Mouse (Mus musculus) adrenal gland, adult 18-20 months (tissue): Measurements from ENCODE around the gene Creb3l1. TPM values are rescaled to one million over a fixed set of nuclear protein-coding genes. Genes with fewer than 3 reads are reported as not detected.

Experiments
- DNase-seq, 2 experiments: peaks; one replicate each; pipeline ENCODE4 v3.0.0; 2021 to 2022; ENCODE audit warnings: low spot score in 2 of 2
- total RNA-seq, 2 experiments: library from RNA; stranded (reverse); gene quantifications; 1 replicate in 1 of 2; 2 replicates in 1 of 2; pipeline ENCODE4 v1.2.3; 2021

The Creb3l1 gene
- total RNA-seq, 2 experiments from 2014 or later: 10.5 to 36.6 TPM

- no peak for DNase-seq
Observed at GRCm38 (mm10) chr2:92006491-92006890, 17.8 kb downstream of the Creb3l1 start.

GRCm38 (mm10) chr2:92004617-92005016 is 19.7 kb downstream of the Creb3l1 start:
- no peak for DNase-seq

- DNase-seq: no peak
Observed at GRCm38 (mm10) chr2:91997905-91998608, 26.2 kb downstream of the Creb3l1 start.

- DNase-seq: no peak
Observed at GRCm38 (mm10) chr2:91996006-91996405, 28.3 kb downstream of the Creb3l1 start.

- DNase-seq: no peak
Observed at GRCm38 (mm10) chr2:91993409-91993808, 30.9 kb downstream of the Creb3l1 start.

- no peak for DNase-seq
Observed at GRCm38 (mm10) chr2:91989750-91990149, 34.6 kb downstream of the Creb3l1 start.

- DNase-seq: peak; percentile 87 to 89
Observed at GRCm38 (mm10) chr2:91987542-91987941, 36.8 kb downstream of the Creb3l1 start.

GRCm38 (mm10) chr2:91986071-91986470 is 38.2 kb downstream of the Creb3l1 start:
- DNase-seq: no peak

GRCm38 (mm10) chr2:91984906-91985525 is 39.3 kb downstream of the Creb3l1 start:
- no peak for DNase-seq

GRCm38 (mm10) chr2:91984439-91984838 is 39.9 kb downstream of the Creb3l1 start:
- no peak for DNase-seq

- no peak for DNase-seq
Observed at GRCm38 (mm10) chr2:91980830-91981229, 43.5 kb downstream of the Creb3l1 start.

GRCm38 (mm10) chr2:91980245-91980644 is 44.1 kb downstream of the Creb3l1 start:
- DNase-seq: no peak

- DNase-seq: no peak
Observed at GRCm38 (mm10) chr2:91978547-91978946, 45.8 kb downstream of the Creb3l1 start.

- DNase-seq: no peak
Observed at GRCm38 (mm10) chr2:91977960-91978359, 46.3 kb downstream of the Creb3l1 start.

- DNase-seq: no peak
Observed at GRCm38 (mm10) chr2:91975581-91976541, 48.4 kb downstream of the Creb3l1 start, which contains the start of gene Dgkz. Gene Dgkz, minus strand, starts transcription at chr2:91975864.

GRCm38 (mm10) chr2:91973416-91974135 is 50.7 kb downstream of the Creb3l1 start:
- no peak for DNase-seq

- DNase-seq: no peak
Observed at GRCm38 (mm10) chr2:91972121-91972566, 52.2 kb downstream of the Creb3l1 start.

- no peak for DNase-seq
Observed at GRCm38 (mm10) chr2:91971231-91972097, 52.8 kb downstream of the Creb3l1 start.

GRCm38 (mm10) chr2:91967962-91968361 is 56.3 kb downstream of the Creb3l1 start:
- no peak for DNase-seq

- no peak for DNase-seq
Observed at GRCm38 (mm10) chr2:91966367-91966766, 57.9 kb downstream of the Creb3l1 start.
